31 mouse cellular contexts compared by ENCODE assay signal in the genomic region with DNA sequence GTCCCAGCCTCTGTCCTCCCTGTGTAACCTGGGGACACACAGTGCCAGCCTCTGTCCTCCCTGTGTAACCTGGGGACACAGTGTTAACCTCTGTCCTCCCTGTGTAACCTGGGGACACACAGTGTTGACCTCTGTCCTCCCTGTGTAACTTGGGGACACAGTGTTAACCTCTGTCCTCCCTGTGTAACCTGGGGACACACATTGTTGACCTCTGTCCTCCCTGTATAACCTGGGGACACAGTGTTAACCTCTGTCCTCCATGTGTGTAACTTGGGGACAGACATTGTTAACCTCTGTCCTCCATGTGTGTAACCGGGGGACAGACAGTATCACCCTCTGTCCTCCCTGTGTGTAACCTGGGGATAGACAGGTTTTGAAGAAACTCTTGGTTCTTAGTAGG. TPM values are rescaled to one million over a fixed set of nuclear protein-coding genes. Genes with fewer than 3 reads are reported as not detected.
DNase-seq lines count a peak whose midpoint lies in the region; ATAC-seq and TF ChIP-seq lines count a peak whose summit lies in the region.
"Had no signal": no experiment of that assay in that cellular context is flagged by ENCODE, and none has a peak within 500 bp of the region (broad histone marks: within the 10 kb centered on the region; RNA-seq: fewer than 3 reads in every experiment).

No protein-coding gene starts in this region.

- TF ChIP-seq RAD21 in CH12.LX (IDR thresholded peaks at IDR 0.05; ENCODE audit: low read depth, low read length): no peak

- no peak overlapping the region for H3K4me3 ChIP-seq in heart, embryonic 12.5 days
- H3K4me3 ChIP-seq in liver, embryonic 15.5 days (replicated peaks): no peak overlapping the region
- H3K4me3 ChIP-seq in liver, embryonic 12.5 days: no peak overlapping the region
- no peak overlapping the region for H3K4me3 ChIP-seq in CH12.LX (replicated peaks in 1 of 3; ENCODE audit: low read depth in 2 of 3, low read length in 2 of 3, poor library complexity in 1 of 3)
- H3K4me3 ChIP-seq: embryonic facial prominence, embryonic 13.5 days; embryonic facial prominence, embryonic 15.5 days; erythroblast, embryonic 14.5 days; forebrain, embryonic 10.5 days; forebrain, embryonic 12.5 days had no signal

- no peak for ATAC-seq in heart, embryonic 12.5 days (ENCODE audit: insufficient number of reproducible peaks, low FRiP score)
- peak; percentile 28 for ATAC-seq in liver, embryonic 15.5 days (ENCODE audit: insufficient read depth)
- ATAC-seq in liver, embryonic 12.5 days: no peak
- ATAC-seq: CD4-positive, CD25-positive, alpha-beta regulatory T cell, adult 4 months; forebrain, embryonic 14.5 days; forebrain, embryonic 16.5 days had no signal

- in situ Hi-C loops in CH12.LX (cut with MboI; ENCODE audit: low pct_ligation_motif_present, low pct_unique_long_range_greater_than_20kb, low sequenced_read_pairs): loop anchor here (5.0 kb wide), 1 partner anchor 41 kb away; a partner anchor contains a TSS

- H3K9ac ChIP-seq in heart, embryonic 12.5 days: 0 out of 2 replicates have a peak overlapping the region, but pooled peaks have one; percentile 6
- no peak overlapping the region for H3K9ac ChIP-seq in liver, embryonic 15.5 days
- no peak overlapping the region for H3K9ac ChIP-seq in liver, embryonic 12.5 days
- no peak overlapping the region for H3K9ac ChIP-seq in CH12.LX (ENCODE audit: insufficient read depth, low read depth)
- H3K9ac ChIP-seq: embryonic facial prominence, embryonic 13.5 days; embryonic facial prominence, embryonic 15.5 days; forebrain, embryonic 12.5 days had no signal

- peaks cover 14% of the 10 kb centered on the region for H3K4me1 ChIP-seq in heart, embryonic 12.5 days (replicated peaks)
- H3K4me1 ChIP-seq in liver, embryonic 15.5 days (replicated peaks): no peaks in the 10 kb centered on the region
- H3K4me1 ChIP-seq in liver, embryonic 12.5 days: no peaks in the 10 kb centered on the region
- peaks cover 26 to 86% of the 10 kb centered on the region in 2 experiments for H3K4me1 ChIP-seq in CH12.LX (ENCODE audit: control insufficient read depth in 1 of 2, insufficient read depth in 2 of 2)

- peaks cover 12% of the 10 kb centered on the region for H3K36me3 ChIP-seq in heart, embryonic 12.5 days
- H3K36me3 ChIP-seq in liver, embryonic 15.5 days (replicated peaks): peaks cover 17% of the 10 kb centered on the region; the same call in 1 of the 2 replicates
- H3K36me3 ChIP-seq in liver, embryonic 12.5 days: peaks cover 31% of the 10 kb centered on the region
- H3K36me3 ChIP-seq in CH12.LX (replicated peaks in 1 of 2; ENCODE audit: control insufficient read depth in 1 of 2, insufficient read depth in 1 of 2, low read length in 1 of 2): peaks cover 28 to 61% of the 10 kb centered on the region in 2 experiments
- H3K36me3 ChIP-seq: embryonic facial prominence, embryonic 15.5 days had no signal

- no peak overlapping the region for H3K27ac ChIP-seq in heart, embryonic 12.5 days (ENCODE audit: poor library complexity, severe bottlenecking)
- no peak overlapping the region for H3K27ac ChIP-seq in liver, embryonic 15.5 days (replicated peaks)
- H3K27ac ChIP-seq in liver, embryonic 12.5 days: no peak overlapping the region
- peak overlapping the region; percentile 1; the same call in 1 of the 2 replicates for H3K27ac ChIP-seq in CH12.LX (ENCODE audit: insufficient read depth, low read depth)
- H3K27ac ChIP-seq: embryonic facial prominence, embryonic 13.5 days; embryonic facial prominence, embryonic 15.5 days; forebrain, embryonic 10.5 days; forebrain, embryonic 12.5 days had no signal

- no peak for TF ChIP-seq EP300 in CH12.LX (IDR thresholded peaks at IDR 0.05; ENCODE audit: low read length)

- dilution Hi-C loops in CH12.LX (cut with MboI; ENCODE audit: extremely low pct_ligation_motif_present, extremely low pct_unique_long_range_greater_than_20kb, low sequenced_read_pairs): no loop called here

- WGBS in heart, embryonic 12.5 days: 87% methylated on average over 1 of the region's 1 CpGs
- WGBS in liver, embryonic 15.5 days (ENCODE audit: insufficient replicate concordance): 65% methylated on average over 1 of the region's 1 CpGs
- WGBS in liver, embryonic 12.5 days (ENCODE audit: insufficient replicate concordance): 80% methylated on average over 1 of the region's 1 CpGs

- H3K4me2 ChIP-seq in heart, embryonic 12.5 days: no peak overlapping the region
- no peak overlapping the region for H3K4me2 ChIP-seq in liver, embryonic 15.5 days
- H3K4me2 ChIP-seq in liver, embryonic 12.5 days: no peak overlapping the region
- no peak overlapping the region for H3K4me2 ChIP-seq in CH12.LX (ENCODE audit: insufficient read depth, low read depth, poor library complexity, severe bottlenecking)
- H3K4me2 ChIP-seq: embryonic facial prominence, embryonic 13.5 days; embryonic facial prominence, embryonic 15.5 days; forebrain, embryonic 12.5 days had no signal

- no peak for TF ChIP-seq CTCF in CH12.LX (conservative IDR thresholded peaks at IDR 0.05 in 1 of 2, IDR thresholded peaks at IDR 0.05 in 1 of 2; ENCODE audit: low read depth in 2 of 2, low read length in 2 of 2)

- no peaks in the 10 kb centered on the region for H3K9me3 ChIP-seq in heart, embryonic 12.5 days (replicated peaks)
- H3K9me3 ChIP-seq in liver, embryonic 15.5 days (replicated peaks): no peaks in the 10 kb centered on the region
- H3K9me3 ChIP-seq in liver, embryonic 12.5 days (replicated peaks): no peaks in the 10 kb centered on the region
- no peaks in the 10 kb centered on the region for H3K9me3 ChIP-seq in CH12.LX (replicated peaks; ENCODE audit: low read length)
- H3K9me3 ChIP-seq: embryonic facial prominence, embryonic 13.5 days; embryonic facial prominence, embryonic 15.5 days; forebrain, embryonic 10.5 days; forebrain, embryonic 12.5 days had no signal

- H3K79me2 ChIP-seq in CH12.LX (replicated peaks; ENCODE audit: control insufficient read depth, extremely low read depth, insufficient read depth, poor library complexity, severe bottlenecking): no peaks in the 10 kb centered on the region; the same call in none of the 2 replicates

- DNase-seq in heart, adult 18-20 months: no peak
- no peak for DNase-seq in CH12.LX (ENCODE audit: extremely low read depth)
- no peak for DNase-seq in gastrocnemius, postnatal 25 days
- DNase-seq: adrenal gland, adult 2 months; adrenal gland, postnatal 10 days; adrenal gland, postnatal 25 days; B cell, adult 2 months; cerebellum, adult 11 months; cerebellum, adult 18-20 months; cerebellum, adult 8-10 months; cerebellum, adult 9-11 months; cerebellum, postnatal 14 days; cerebellum, postnatal 36 days; embryo, embryonic 11 days had no signal

- TF ChIP-seq POLR2A in CH12.LX (IDR thresholded peaks at IDR 0.05; ENCODE audit: low read depth, low read length): no peak

- H3K27me3 ChIP-seq in heart, embryonic 12.5 days (replicated peaks): no peaks in the 10 kb centered on the region
- H3K27me3 ChIP-seq in liver, embryonic 15.5 days: no peaks in the 10 kb centered on the region
- H3K27me3 ChIP-seq in liver, embryonic 12.5 days (replicated peaks): no peaks in the 10 kb centered on the region
- no peaks in the 10 kb centered on the region for H3K27me3 ChIP-seq in CH12.LX (replicated peaks)
- H3K27me3 ChIP-seq: embryonic facial prominence, embryonic 13.5 days; embryonic facial prominence, embryonic 15.5 days; forebrain, embryonic 12.5 days had no signal

TF ChIP-seq in CH12.LX, 34 proteins besides CTCF, POLR2A, EP300 and RAD21:
- TF ChIP-seq SMC3 (IDR thresholded peaks at IDR 0.05; ENCODE audit: low read depth, low read length): no peak

RNA-seq across cellular contexts. Expression of a gene that starts 39.3 kb away (rescaled TPM):
- 0.15 and 0.18 TPM in 2 replicates for polyA plus RNA-seq in heart, embryonic 12.5 days (2016; fragmentation: Nextera tagmentation; extraction: Ambion mirVana)
- under 1 TPM in 1 of 2 experiments, not detected in 1; 0.10 TPM for total RNA-seq in heart, adult 18-20 months (2021)
- polyA plus RNA-seq in liver, embryonic 15.5 days (2015; fragmentation: Nextera tagmentation; extraction: Ambion mirVana): not detected in 2 replicates
- polyA plus RNA-seq in liver, embryonic 12.5 days (2016; fragmentation: Nextera tagmentation; extraction: Ambion mirVana): not detected in 2 replicates
- total RNA-seq in CH12.LX (2012; rRNA removed) (0.34 and 0.42 TPM in 2 replicates), CH12.LX (2014; rRNA removed) (not detected in 2 replicates)
- 0.11 TPM in 1 of 2 replicates, not detected in the other for polyA plus RNA-seq in CH12.LX (2012; ENCODE audit: insufficient read length, low read depth)
- total RNA-seq in gastrocnemius, postnatal 25 days (2021): 1 to 10 TPM in 1 of 2 experiments, under 1 TPM in 1; 0.90 to 1.4 TPM
- total RNA-seq: adrenal gland, adult 2 months; adrenal gland, postnatal 25 days; MEL had no signal
- polyA plus RNA-seq: adrenal gland, adult 2 months; erythroblast, embryonic 14.5 days; forebrain, embryonic 10.5 days had no signal

RNA-seq across cellular contexts. Expression of a gene that starts 51.0 kb away (rescaled TPM):
- polyA plus RNA-seq in heart, embryonic 12.5 days (2016; fragmentation: Nextera tagmentation; extraction: Ambion mirVana): not detected in 2 replicates
- not detected for total RNA-seq in heart, adult 18-20 months (2021)
- polyA plus RNA-seq in liver, embryonic 15.5 days (2015; fragmentation: Nextera tagmentation; extraction: Ambion mirVana): not detected in 2 replicates
- not detected in 2 replicates for polyA plus RNA-seq in liver, embryonic 12.5 days (2016; fragmentation: Nextera tagmentation; extraction: Ambion mirVana)
- total RNA-seq in CH12.LX (2012; rRNA removed): not detected in 2 replicates
- total RNA-seq in CH12.LX (2014; rRNA removed): not detected in 2 replicates
- not detected in 2 replicates for polyA plus RNA-seq in CH12.LX (2012; ENCODE audit: insufficient read length, low read depth)
- not detected for total RNA-seq in gastrocnemius, postnatal 25 days (2021)
- total RNA-seq: adrenal gland, adult 2 months; adrenal gland, postnatal 10 days; adrenal gland, postnatal 25 days; adrenal gland, postnatal 4 days; common myeloid progenitor, adult 5-6 weeks; ES-E14; MEL had no signal
- polyA plus RNA-seq: adrenal gland, adult 2 months; brain, embryonic 14.5 days; CD4-positive, CD25-positive, alpha-beta regulatory T cell, adult 4 months; embryonic facial prominence, embryonic 11.5 days; embryonic facial prominence, embryonic 13.5 days; erythroblast, embryonic 14.5 days; forebrain, embryonic 10.5 days; forebrain, embryonic 12.5 days; forebrain, embryonic 14.5 days; forebrain, embryonic 16.5 days had no signal

RNA-seq across cellular contexts. Expression of a gene that starts 58.8 kb away (rescaled TPM):
- not detected in 2 replicates for polyA plus RNA-seq in heart, embryonic 12.5 days (2016; fragmentation: Nextera tagmentation; extraction: Ambion mirVana)
- not detected for total RNA-seq in heart, adult 18-20 months (2021)
- polyA plus RNA-seq in liver, embryonic 15.5 days (2015; fragmentation: Nextera tagmentation; extraction: Ambion mirVana): not detected in 2 replicates
- not detected in 2 replicates for polyA plus RNA-seq in liver, embryonic 12.5 days (2016; fragmentation: Nextera tagmentation; extraction: Ambion mirVana)
- total RNA-seq in CH12.LX (2012; rRNA removed) (not detected in 2 replicates), CH12.LX (2014; rRNA removed) (not detected in 2 replicates)
- polyA plus RNA-seq in CH12.LX (2012; ENCODE audit: insufficient read length, low read depth): not detected in 2 replicates
- total RNA-seq in gastrocnemius, postnatal 25 days (2021): not detected
- total RNA-seq: adrenal gland, postnatal 10 days; adrenal gland, postnatal 25 days; adrenal gland, postnatal 4 days; common myeloid progenitor, adult 5-6 weeks; ES-E14; MEL had no signal
- polyA plus RNA-seq: brain, embryonic 14.5 days; CD4-positive, CD25-positive, alpha-beta regulatory T cell, adult 4 months; embryonic facial prominence, embryonic 11.5 days; embryonic facial prominence, embryonic 13.5 days; embryonic facial prominence, embryonic 15.5 days; erythroblast, embryonic 14.5 days; forebrain, embryonic 10.5 days; forebrain, embryonic 12.5 days; forebrain, embryonic 14.5 days; forebrain, embryonic 16.5 days had no signal
